In the genomic region with DNA sequence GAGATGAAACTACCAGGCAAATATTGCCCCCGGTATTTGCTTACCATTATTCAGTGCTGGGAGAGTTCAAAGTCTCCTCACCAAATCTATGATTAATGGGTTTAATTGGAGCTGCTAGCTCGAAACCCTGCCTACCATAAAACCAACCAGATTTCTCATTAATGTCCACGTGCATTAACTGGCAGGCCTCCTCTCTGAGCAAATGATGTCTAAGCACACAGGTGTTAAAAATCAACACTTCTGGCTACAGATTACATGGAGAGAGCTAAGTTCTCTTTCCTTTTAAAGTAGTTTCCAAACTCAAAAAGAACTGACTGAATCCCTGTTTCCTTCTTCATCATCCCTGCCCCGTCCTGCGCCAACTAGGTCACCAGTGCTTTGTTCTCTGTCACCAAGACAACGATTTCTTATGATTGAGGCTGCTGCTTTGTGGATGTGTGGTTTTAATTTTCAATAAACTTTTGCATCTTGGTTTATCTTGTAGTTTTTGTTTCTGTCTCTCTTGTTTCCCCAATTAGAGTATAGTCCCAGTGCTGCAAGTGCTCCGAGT, we compare ENCODE assay signal across 15 mouse cellular contexts.
DNase-seq lines count a peak whose midpoint lies in the region.
"Had no signal": no experiment of that assay in that cellular context is flagged by ENCODE, and none has a peak within 500 bp of the region (broad histone marks: within the 10 kb centered on the region; RNA-seq: fewer than 3 reads in every experiment).

No protein-coding gene starts in this region.

- DNase-seq in kidney, adult 18-20 months, result peak; percentile 49
- no peak for DNase-seq in kidney, postnatal 10 days
- DNase-seq in forelimb bud, embryonic 11.5 days (ENCODE audit: low read depth, low spot score), result peak; percentile 29
- peak; percentile 94 for DNase-seq in kidney, adult 9 months
- peak; percentile 73 to 82 for DNase-seq in kidney, postnatal 36 days
- DNase-seq in spleen, postnatal 10 days (ENCODE audit: low spot score in 2 of 2), result no peak
- DNase-seq in testis, postnatal 10 days (ENCODE audit: low spot score), result no peak
- no peak for DNase-seq in left cerebral cortex, adult 8-10 months (ENCODE audit: low spot score in 2 of 2)
- DNase-seq: adrenal gland, postnatal 25 days; cerebellum, adult 11-12 months; cerebellum, adult 9-11 months; gastrocnemius, postnatal 10 days; heart, adult 2 months; heart, postnatal 10 days; lung, postnatal 36 days had no signal

Comparison
In these comparisons a context has a peak if more than half of its experiments do, and no peak if none do; other contexts are left out.
1. DNase-seq: peak in kidney, adult 18-20 months (single experiment), forelimb bud, embryonic 11.5 days (single experiment), kidney, adult 9 months (single experiment) and kidney, postnatal 36 days (2 of 2); none in kidney, postnatal 10 days (single experiment), spleen, postnatal 10 days (0 of 2), testis, postnatal 10 days (single experiment) and left cerebral cortex, adult 8-10 months (0 of 2).